Mouse (Mus musculus): ENCODE measurements around the gene Tmem88.

The Tmem88 gene

DNA sequence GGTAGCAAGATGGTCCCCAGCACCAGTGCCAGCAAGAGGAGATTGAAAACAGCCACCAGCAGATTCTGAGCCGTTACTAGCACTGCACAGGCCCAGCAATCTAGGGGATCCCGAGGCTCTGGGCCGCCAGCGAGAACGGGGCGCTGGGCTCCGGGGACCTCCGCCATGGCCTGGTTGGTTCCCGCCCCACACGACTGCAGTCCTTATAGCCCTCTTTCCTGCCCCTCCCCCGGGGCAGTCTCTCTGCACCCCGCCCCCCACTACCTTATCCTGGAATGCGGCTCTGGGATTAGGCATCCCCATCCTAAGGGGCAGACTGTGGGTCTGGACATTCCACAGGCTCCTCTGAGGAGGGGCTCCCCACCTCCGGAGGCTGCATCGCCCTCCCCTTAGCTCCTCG, at the start of gene Tmem88:
Tmem88 (minus strand) TSS at position 176 of the 400 bp plus-strand sequence.
- DNase-seq (ENCODE audit: low spot score in 2 of 2): peak in 1 of 2 experiments; percentile 40

DNA sequence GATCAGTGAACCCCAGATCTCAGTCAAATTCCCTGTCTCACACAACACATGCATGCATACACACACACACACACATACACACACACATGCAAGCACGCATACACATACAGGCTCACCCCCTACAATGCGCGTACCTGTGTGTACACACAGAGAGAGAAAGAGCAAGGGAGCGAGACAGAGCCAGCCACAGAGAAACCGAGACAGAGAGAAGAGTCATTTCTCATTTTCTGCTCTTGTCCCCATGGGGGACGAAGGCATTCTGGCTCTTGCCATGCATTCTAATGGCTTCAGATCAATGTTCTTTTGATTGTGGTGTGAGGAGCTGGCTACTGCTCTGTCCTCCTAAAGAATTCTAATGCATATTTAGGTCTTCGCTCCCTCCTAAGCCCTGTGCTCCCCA, 49.3 kb upstream of the Tmem88 start:
- DNase-seq (ENCODE audit: low spot score in 2 of 2): no peak

DNA sequence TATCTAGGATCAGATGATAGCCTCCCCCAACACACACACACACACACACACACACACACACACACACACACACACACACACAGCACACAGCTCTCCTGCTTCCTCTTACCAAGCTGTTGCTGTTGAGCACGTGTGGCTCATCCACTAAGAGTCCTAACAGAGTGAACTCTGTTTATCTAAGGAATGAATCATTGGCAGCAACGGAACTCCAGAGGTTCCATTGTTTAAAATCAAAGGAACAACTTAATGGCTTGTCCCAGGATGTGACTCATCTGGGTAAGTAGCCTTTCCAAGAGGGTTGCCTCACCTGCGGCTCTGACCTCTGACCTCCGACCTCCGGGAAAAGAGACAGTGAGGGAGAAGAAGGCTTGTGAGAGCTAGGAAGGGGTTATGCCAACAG, 45.3 kb upstream of the Tmem88 start:
- no peak for DNase-seq (ENCODE audit: low spot score in 2 of 2)

DNA sequence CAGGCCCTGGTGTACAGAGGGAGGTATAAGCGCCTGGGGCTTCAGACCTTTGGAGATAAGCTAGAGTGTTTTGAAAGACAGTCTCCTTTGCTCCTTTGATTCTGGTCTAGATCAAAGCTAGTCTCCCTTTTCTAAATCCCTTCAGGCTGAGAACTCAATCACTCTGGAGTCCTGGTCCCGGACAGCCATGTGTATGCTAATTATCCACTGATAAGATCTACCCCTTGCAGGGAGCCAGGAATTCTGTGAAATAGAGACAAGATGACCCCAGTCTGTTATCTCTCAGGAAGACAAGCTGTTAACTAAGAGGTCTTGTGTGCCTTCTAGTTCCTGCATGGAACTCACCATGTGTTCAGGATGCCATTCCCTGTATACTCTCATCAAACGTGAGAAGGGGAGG, 39.3 kb upstream of the Tmem88 start:
- DNase-seq (ENCODE audit: low spot score in 2 of 2): no peak

DNA sequence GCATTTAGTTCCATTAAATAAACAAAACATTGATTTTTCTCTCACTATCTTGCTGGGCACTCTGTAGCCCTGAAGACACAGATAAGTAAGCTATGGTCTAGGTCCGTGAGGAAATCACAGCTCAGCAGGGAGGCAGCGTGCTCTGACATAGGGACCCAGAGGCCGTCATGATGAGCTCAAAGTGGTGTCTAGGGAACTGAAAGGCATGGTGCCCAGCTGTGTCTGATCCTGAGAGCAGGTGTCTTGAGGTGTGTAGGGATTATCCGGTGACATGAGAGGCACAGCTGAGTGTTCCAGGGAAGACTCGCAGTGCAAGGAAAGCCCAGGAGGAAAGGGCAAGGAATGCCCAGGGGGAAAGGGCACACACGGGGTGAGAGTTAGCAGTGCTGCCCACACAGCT, 35.2 kb upstream of the Tmem88 start:
- no peak for DNase-seq (ENCODE audit: low spot score in 2 of 2)

DNA sequence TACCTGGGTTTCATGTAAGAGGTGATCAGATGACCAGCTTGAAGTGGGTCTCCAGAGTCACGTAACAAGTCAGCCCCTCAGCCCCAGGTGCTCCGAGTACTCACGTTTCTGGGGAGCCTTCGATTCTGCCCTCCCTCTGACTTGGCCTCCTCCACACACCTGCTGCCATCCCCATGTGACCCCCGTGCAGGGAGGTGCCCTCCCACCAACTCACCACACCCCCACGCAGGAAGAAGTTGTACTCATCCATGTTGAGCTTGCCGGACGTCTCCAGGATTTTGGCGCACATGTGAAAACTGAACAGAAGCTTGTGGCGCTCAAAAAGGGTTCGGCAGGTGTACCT, 34.6 kb upstream of the Tmem88 start:
- no peak for DNase-seq (ENCODE audit: low spot score in 2 of 2)

DNA sequence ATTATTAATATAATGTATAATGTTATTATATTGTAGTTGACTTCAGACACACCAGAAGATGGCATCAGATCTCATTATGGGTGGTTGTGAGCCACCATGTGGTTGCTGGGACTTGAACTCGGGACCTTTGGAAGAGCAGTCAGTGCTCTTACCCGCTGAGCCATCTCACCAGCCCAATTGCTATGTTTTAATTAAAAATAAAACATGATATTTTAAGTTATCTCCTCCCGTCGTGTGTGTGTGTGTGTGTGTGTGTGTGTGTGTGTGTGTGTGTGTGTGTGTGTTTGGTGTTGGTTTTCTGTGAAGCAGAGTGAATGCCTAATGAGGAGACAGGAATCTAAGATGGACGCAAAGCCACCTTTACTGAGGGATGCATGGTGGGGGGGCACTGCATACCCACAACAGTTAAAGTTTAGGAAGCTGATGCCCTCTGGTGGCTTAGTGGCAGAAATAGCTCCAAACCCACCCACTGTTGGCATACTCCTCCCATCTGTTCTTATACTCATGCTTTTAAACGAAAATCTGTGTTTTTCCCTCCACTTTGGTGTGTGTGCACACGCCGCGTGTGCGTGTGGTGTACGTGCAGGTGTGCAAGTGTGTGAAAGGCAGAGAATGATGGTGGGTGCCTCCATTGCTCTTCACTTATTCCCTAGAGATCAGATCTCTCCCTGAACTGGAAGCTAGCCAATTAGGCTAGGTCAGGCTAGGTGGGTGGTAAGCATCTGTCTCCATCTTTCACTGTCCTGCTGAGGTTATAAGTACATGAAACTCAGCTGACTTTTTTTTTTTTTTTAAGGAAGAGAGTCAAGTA, 34.0 kb upstream of the Tmem88 start:
- peak in 1 of 2 experiments; percentile 69 for DNase-seq (ENCODE audit: low spot score in 2 of 2)

DNA sequence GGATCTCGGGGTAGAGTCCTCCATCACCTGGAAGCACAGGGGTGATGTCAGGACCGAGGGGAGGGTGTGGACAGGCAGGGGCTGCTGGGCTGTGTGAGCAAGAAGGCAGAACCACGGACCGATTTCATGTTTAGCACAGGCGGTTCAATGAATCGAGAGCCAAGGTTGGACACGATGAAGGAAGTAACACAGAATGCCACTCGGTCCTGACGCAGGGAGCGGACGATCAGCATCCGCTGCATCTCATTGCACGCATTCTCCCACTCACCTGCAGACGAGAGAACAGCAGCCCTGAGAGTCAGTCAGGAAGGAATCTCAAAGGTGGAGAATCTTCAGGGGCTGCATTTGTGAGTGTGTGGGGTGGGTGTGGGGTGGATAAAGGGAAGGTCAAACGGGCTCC, 32.6 kb upstream of the Tmem88 start:
- DNase-seq (ENCODE audit: low spot score in 2 of 2): no peak

DNA sequence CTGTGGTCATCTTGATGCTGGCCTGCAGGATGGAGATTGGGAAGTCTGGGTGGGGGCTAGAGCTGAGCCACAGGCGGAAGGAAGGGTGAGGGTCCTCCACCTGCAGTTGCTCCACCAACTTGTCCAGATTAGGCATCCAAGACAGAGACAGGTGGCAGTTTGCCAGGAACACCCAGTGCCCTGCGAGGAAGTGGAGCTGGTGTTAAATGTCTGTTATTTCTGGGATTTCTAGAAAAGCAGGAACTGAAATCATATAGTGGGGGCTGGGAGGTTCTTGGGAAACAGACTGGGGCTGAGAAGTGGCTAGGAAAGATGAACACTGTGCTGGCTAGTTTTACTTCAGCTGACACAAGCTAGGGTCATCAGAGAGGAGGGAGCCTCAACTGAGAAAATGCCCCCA, 31.3 kb upstream of the Tmem88 start:
- DNase-seq (ENCODE audit: low spot score in 2 of 2): no peak

DNA sequence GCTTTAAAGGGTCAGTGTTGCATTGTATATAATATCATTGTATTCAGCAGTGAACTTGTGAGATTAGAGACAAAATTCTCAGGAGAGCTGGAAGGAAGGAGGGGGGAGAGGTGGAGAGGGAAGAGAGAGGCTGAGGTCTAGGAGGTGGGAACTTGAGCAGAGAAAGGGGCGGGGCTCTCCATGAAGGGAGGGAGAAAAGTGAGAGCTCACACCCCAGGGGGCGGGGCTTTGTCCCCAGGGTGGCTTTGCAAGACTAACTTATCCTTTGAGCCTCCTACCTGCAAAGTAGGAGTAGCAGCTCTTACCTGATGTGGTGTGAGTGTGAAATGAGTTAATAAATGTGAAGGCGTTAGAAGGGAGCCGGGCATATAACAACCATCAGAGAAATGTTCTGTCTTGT, 30.7 kb upstream of the Tmem88 start:
- DNase-seq (ENCODE audit: low spot score in 2 of 2): peak in 1 of 2 experiments; percentile 64

DNA sequence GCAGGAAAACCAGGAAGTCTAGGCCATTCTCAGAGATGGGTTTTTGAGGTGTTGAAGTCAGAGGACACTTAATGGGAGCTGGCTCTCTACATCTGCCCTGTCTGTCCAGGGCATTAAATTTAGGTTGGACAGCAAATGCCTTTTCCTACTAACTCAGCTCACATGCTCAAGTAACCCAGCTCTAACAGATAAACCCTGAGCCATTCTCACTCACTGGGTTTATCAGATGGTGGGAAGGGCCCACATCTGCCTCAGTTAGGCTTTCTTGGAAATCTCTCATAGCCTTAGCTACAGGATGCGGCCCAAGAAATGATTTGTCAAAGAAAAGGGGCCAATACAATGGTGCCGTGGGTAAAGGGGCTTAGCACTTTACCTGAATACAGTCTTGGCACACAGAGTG, 28.2 kb upstream of the Tmem88 start:
- no peak for DNase-seq (ENCODE audit: low spot score in 2 of 2)

DNA sequence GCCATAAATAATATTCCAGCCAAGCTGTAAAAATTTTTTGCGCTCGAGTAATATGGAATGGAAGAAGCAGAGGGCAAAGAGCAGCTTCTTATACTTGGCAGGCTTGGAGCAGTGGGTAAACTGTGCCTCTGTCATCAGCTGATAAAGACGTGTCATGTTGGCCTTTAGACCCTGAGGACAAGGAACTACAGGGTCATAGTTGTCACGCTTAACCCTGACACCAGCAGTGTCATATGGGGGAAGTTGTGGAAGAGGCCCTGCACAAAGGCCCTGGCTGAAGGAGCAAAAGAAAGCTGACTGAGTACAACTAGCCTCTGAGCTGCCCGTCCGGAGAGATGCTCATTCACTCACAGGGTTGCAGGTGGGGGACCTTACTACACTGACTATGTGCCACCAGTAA, 25.9 kb upstream of the Tmem88 start:
- no peak for DNase-seq (ENCODE audit: low spot score in 2 of 2)

DNA sequence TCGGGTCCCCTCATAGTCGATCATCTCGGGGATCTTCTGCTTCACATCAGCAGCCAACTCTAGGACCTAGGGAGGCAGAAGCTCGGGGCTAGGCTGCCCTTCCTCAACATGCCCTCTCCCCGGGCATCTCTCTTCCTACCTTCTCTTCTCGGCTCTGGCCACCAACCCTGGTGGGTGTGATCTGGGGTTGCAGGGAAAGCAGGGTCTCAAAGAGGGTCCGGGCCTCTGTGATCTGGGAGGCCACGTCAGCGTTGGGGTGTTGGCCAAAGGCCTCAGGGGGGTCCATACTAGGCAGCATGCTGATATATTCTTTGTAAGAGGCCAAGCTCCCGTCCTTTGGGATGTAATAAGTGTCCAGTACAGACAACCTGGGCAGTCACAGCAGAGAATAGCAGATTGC, 24.8 kb upstream of the Tmem88 start:
- no peak for DNase-seq (ENCODE audit: low spot score in 2 of 2)

DNA sequence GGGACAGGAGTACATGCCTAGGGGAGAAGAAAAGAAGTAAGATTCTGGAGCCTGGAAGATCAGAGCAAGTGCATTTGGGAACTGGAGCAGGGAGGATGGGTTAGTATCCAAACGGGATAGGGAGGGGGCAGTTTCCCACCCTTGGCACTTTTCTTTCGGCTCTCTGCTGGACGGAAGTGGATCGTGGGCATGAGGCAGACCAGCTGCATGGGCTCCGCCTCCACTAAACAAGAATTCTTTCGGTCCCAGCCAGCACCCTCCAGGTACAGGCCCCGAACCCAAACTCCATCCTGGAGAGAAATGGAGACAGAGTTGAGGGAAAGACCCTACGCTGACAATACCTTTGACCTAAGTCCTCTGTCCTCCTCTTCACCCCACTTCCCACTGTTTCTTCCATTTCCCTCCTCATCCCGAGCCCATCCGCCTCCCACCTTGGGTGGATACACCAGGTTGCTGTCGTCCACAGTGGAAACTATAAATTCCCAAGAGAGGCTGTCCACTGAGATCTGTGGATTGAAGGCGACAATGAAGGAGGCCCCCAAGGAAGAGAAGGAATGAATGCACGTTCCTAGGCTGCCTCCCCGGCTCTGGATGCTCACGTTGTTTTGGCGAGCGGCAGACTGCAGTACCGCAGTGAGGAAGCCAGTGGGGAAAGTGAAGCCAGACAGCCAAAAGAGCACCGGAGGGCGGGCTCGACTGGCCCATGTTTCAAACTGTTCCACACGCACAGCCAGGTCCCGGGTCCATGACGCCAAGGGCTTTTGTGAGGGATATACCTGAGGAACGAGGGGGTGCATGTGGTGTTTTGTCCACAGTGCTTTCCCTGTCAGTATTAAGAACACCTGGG, 23.3 kb upstream of the Tmem88 start:
- DNase-seq (ENCODE audit: low spot score in 2 of 2): no peak

DNA sequence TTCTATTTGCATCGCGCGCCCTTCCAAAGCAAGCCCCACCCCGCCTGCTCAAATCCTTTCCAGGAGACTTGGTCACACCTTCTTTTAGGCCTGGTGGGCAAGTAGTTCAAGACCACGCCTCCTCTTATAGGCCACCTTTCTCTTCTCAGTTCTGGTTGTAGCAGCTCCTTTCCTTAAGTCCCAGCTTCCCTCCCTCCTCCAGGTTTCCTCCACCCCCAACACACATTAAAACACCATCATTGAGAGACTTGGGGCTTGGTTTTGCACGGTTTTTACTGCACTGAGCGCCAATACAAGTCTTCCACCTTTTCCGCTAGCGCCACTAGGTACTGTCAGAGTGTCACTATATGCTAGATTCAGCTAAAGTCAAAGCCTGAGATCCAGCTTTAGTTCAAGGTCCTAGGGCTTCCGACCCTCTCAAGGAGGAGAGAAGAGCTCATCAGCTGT, 22.5 kb upstream of the Tmem88 start:
- no peak for DNase-seq (ENCODE audit: low spot score in 2 of 2)

DNA sequence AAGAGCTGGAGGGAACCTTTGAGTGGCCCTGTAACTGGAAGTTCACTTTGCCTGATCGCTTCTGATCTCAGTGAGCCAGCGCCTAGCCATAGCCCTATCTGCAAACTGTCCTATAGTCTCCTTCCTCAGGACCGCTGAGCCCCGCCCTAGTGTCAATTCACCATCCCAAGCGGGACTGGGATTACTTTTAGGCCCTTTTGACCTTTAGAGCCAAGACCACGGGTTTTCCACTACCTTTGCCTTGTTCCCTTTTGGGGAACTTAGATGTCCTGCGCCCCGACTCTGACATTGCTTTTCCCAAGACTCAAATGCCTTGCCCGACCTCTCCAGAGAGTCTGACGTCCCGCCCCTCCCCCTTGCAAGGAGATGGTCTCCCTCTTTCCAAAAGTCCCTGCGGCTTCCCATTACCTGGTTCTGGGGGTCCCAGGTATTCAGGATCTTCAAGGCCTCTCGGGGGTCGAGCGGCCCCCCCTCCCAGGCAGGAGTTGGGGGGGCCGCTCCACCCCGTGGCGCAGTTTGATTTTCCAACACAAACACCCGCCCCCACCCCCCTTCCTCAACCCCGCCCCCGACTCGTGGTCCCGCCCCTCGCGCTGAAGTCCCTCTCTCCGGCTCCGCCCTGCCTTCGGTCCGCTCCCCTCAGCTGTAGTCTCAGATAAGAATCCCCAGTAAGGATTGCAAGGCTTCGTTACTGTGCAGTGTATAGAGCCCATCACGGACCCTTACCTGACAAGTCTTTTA, 21.9 kb upstream of the Tmem88 start:
- no peak for DNase-seq (ENCODE audit: low spot score in 2 of 2)

DNA sequence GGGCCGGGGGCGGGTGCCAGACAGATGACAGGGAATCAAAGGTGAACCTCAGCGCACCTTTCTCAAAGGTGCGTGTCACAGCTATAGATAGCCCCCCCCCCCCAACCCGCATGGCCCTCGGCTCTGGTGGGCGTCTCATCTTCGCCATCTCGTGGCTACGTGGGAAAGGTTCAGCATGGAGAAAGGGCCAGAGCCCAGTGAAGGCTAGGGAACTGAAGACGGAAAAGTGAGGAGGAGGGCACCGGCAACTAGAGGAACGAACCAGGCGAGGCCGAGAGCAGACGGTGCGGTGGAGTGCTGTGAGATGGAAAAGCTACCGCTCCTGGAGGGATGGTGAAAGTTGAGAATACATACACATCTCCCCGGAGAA, 21.4 kb upstream of the Tmem88 start:
- DNase-seq (ENCODE audit: low spot score in 2 of 2): no peak

DNA sequence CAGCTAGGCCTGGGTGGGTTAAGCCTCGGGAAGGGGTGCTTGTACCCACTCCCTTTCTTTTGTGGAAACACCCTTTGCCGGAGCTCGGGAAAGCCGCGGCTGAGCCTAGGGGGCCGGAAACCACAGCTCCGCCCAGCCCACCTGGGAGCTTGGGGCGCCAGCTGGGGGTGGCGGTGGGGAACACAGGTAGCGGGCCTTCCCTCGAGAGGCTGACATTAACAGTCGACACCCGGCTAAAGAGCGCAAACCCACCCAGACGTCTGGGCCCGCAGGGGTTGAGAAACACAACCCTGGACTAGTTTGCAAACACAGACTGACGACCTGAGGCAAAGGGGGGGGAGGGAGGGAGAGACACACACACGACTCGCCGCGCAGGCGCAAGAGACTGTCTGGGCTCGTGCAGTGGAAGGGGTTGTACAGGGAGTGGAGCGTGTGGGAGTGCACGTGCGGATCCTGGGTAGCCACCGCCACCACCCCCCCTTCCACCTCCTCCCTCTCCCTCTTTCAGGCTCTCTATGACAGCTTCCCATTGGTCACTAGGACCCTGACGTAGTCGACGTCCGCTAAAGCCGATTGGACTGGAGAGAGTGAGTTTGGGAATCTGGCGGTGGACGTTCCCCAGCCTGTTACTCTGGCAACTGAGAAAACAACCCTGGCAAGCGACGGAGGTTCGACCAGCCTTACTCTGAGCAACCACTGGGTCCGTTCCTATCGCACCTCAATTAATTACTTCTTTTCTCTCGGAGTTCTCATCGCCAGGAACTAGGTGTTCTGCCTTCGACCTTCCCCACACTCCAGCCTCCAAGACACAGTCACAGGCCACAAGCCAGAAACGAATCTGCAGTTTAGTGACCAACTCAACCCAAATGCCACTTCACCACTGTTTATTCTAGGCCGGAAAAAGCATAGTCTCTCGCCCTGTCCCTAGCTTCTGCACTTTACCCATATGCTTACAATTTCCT, 20.7 kb upstream of the Tmem88 start:
- peak; percentile 79 to 93 for DNase-seq (ENCODE audit: low spot score in 2 of 2)

DNA sequence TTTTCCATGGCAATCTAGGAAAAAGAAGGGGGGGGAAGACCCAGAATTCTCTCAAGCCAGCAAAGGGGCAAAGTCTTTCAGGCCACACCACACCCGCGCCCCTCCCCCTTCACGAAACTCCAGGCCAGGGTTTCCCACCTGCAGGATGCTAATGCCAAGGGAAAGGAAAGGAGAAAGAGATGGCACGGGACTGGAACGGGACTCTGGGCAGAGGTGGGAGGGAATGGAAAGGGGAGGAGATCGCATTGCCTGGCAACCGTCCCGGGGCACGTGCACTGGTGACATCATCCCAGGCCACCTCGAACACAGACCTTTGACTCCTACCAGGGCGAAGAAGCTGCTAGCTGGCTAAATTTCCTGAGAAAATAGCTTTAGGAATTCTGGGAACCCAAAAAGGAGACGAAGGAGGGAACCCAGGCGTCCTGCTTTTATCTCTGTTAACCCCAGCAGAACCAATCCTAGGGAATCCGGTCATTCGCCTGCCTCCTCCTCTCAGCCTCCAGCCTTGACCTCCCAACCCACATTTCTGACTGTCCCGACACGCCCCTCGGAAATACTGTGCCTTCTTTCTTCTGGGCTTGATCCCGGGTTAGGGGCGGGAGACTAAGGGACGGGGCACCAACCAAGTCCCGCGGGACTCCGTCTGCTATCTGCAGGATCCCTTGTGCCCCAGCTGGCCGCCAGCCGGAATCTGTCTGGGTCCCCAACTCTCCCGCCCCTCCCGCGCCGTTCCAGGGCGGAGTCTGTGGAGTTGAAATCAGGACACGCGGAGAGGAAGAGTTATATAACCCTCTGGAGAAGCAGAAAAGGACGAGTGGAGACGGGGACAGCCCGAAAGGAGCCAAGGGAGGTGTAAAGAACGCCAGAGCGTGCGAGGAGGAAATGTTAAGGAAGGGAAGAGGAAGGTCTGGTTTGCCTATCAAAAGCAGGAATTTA, 19.7 kb upstream of the Tmem88 start:
- DNase-seq (ENCODE audit: low spot score in 2 of 2): peak; percentile 88 to 94

DNA sequence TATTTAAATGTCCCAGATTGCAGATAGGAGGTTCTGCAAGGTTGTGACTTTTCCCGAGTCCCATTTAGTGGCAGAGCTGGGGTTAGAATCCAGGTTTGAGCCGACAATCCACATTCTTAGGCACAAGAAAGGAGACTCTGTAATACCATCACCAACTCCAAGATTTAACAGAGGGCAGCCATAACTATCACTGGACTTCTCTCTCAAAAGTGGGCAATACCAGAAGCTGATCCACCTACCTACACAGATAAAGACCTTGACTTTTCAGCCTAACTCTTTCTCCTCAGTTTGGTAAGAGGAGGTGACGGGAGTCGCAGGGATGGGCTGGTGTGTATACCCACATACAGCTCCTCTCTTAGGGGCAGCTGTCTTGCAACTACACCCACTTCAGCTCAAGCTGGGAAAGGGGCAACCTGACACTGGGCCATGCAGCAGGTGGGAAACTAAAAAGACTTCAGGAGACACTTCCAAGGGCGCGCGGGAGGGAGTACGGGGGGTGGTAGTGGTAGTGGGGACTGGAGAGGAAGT, 19.0 kb upstream of the Tmem88 start:
- DNase-seq (ENCODE audit: low spot score in 2 of 2): no peak
